Comparison of ENCODE assay signal across 8 mouse cellular contexts in the genomic region with DNA sequence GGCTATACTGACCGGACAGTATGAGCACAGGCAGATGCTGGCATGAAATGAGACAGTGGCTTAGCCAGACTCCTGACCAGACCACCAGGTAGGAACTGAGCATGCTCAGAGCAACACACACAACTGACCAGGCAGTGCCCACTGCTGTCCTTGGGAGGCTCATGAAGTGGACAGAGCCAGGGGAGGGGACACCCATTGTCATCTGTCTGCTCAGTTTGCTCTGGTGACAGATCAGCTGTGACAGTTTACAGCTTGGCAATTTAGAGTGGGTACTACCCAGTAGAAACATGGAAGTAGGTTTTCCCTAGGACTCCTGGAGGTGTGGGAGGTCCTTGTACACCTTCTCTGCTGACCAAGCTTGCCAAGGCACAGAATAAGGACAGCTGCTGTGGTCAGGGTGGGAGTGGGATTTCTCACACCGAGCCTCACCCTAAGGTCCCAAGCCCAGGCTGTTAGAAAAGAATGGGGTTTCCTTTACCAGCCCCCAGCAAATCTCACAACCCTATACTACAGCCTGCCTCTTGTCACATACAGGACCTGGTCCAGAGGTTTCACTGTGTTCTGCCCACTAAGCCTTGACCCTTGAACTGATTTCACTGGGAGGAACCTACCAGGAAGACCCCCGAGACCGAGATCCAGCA.
A peak's percentile ranks its signal among the peaks of the same experiment; 100 is the strongest.
DNase-seq lines count a peak whose midpoint lies in the region; ATAC-seq and TF ChIP-seq lines count a peak whose summit lies in the region.

No protein-coding gene starts in this region.

- peaks cover 14% of the 10 kb centered on the region; the same call in 1 of the 2 replicates for H3K27me3 ChIP-seq in forebrain, embryonic 12.5 days
- peaks cover 18% of the 10 kb centered on the region; the same call in 1 of the 2 replicates for H3K27me3 ChIP-seq in limb, embryonic 12.5 days

- no peak for TF ChIP-seq CTCF in left cerebral cortex, adult 2 months (IDR thresholded peaks at IDR 0.05)

- no peak for DNase-seq in left cerebral cortex, adult 2 months (ENCODE audit: extremely low spot score in 1 of 2, low spot score in 2 of 2)
- DNase-seq in left cerebral cortex, adult 11 months (ENCODE audit: low spot score): no peak
- DNase-seq in retina, embryonic 14.5 days (ENCODE audit: low spot score): peak; percentile 83
- no peak for DNase-seq in right cerebral cortex, postnatal 36 days (ENCODE audit: low spot score in 2 of 2)
- DNase-seq in MN1 (ENCODE audit: low spot score): no peak

- peak overlapping the region; percentile 69 for H3K4me3 ChIP-seq in left cerebral cortex, adult 2 months
- H3K4me3 ChIP-seq in forebrain, embryonic 12.5 days (replicated peaks): peak overlapping the region; percentile 77
- peak overlapping the region; percentile 85 for H3K4me3 ChIP-seq in limb, embryonic 12.5 days (replicated peaks)

- H3K27ac ChIP-seq in left cerebral cortex, adult 2 months: peak overlapping the region; percentile 64
- no peak overlapping the region for H3K27ac ChIP-seq in forebrain, embryonic 12.5 days
- no peak overlapping the region for H3K27ac ChIP-seq in limb, embryonic 12.5 days

- no peaks in the 10 kb centered on the region for H3K9me3 ChIP-seq in forebrain, embryonic 12.5 days
- H3K9me3 ChIP-seq in limb, embryonic 12.5 days: no peaks in the 10 kb centered on the region

- 35% methylated on average over 4 of the region's 4 CpGs for WGBS in forebrain, embryonic 12.5 days
- 38% methylated on average over 4 of the region's 4 CpGs for whole genome bisulfite sequencing in limb, embryonic 12.5 days

- peaks cover 29% of the 10 kb centered on the region for H3K4me1 ChIP-seq in forebrain, embryonic 12.5 days
- H3K4me1 ChIP-seq in limb, embryonic 12.5 days (replicated peaks): peaks cover 30% of the 10 kb centered on the region

- H3K36me3 ChIP-seq in forebrain, embryonic 12.5 days (replicated peaks): no peaks in the 10 kb centered on the region
- no peaks in the 10 kb centered on the region for H3K36me3 ChIP-seq in limb, embryonic 12.5 days

- intact Hi-C loops in left cerebral cortex, adult 2 months (cut with DNase I): loop anchor here (2.0 to 5.0 kb wide), 2 partner anchors 79 to 402 kb away; no protein-coding TSS in a partner anchor

- peak overlapping the region; percentile 80; the same call in 1 of the 2 replicates for H3K9ac ChIP-seq in forebrain, embryonic 12.5 days
- H3K9ac ChIP-seq in limb, embryonic 12.5 days (replicated peaks): peak overlapping the region; percentile 78

- H3K4me2 ChIP-seq in forebrain, embryonic 12.5 days: peak overlapping the region; percentile 99
- peak overlapping the region; percentile 89 for H3K4me2 ChIP-seq in limb, embryonic 12.5 days

- no peak for ATAC-seq in forebrain, embryonic 12.5 days (ENCODE audit: low FRiP score)
- peak; percentile 16; the same call in 1 of the 2 replicates for ATAC-seq in limb, embryonic 12.5 days (ENCODE audit: insufficient number of reproducible peaks, insufficient read depth, low FRiP score, low TSS enrichment, low read depth)
- no peak for ATAC-seq in cerebellum, adult (ENCODE audit: insufficient number of reproducible peaks, low FRiP score, low TSS enrichment)
